Mouse (Mus musculus): Measurements from ENCODE around the gene Pih1h3b.

Pih1h3b gene

DNA sequence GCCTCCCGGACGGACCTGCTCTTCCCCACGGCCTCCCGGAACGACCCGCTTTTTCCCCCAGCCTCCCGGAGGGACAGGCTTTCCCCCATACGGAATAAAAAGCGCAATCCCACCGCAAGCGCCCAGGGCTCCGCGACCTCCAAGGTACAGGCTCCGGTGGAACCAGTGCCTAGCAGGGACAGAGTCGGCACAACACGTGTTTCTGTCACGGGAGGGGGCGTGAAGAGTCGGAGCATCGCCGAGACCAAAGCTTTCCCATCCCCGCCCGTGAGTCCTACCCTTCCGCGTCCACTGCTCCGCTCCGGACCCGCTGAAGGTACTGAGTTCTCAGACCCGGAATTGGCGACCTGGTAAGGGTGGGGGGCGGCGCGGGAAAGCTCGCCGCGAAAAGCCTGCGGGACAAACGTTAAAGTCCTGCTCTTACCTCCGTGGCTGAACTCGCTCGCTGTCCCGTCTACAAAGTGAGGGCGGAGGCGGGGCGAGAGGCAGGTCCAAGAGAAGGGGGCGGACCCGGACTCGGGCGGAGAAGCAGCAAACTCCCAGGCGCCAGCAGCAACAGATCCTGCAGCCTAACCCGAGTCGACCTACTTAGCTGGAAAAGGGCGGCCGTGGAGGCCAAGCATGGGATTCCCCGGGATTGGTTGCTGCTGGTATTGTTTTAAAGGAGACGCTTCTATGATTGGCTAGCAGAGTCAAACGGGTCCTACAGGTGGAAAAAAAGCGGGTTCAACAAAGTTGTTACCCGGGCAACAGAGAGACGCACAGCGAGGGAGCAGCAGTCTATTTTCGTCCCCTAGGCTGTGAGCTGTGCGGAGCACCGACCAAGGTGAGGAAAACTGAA lies at the start of gene Pih1h3b, which contains the start of gene Nup62cl:
Pih1h3b (plus strand) TSS at position 745 of the 841 bp plus-strand sequence.
Nup62cl (minus strand) TSS at position 578 of the 841 bp plus-strand sequence.
- DNase-seq (ENCODE audit: low spot score) = peak; percentile 46

GRCm38 (mm10) chrX:140060886-140061874 lies 1.5 kb upstream of the Pih1h3b start:
- no peak for DNase-seq (ENCODE audit: low spot score)

DNA sequence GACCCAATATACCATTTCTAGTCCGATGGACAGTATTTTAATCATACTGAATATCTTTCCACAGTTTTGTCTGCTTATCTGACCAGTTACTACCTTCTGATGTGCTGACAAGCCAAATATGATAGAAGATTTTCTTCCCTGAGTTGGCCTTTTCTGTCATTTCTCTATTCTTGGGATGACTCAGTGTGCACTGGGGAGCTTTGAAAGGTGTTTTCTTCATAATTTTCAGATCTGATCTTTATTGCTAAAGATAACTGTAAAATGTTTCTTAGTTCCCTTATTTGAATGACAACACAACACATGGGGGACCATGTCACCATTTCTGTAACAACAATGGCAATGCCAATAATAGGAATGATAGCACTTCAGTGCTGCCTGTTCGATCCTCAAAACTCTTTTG lies 19.9 kb downstream of the Pih1h3b start:
- DNase-seq (ENCODE audit: low spot score) = no peak

- DNase-seq (ENCODE audit: low spot score) = no peak
Measured at GRCm38 (mm10) chrX:140094066-140094465, 31.4 kb downstream of the Pih1h3b start.

Measured in ovary, adult 18-20 months (tissue).